Mouse (Mus musculus): ENCODE data around the gene Nrip3. TPM values are rescaled to one million over a fixed set of nuclear protein-coding genes. Genes with fewer than 3 reads are reported as not detected.

Gene Nrip3
- polyA plus RNA-seq, 1 experiment, result 0.48 TPM

DNA sequence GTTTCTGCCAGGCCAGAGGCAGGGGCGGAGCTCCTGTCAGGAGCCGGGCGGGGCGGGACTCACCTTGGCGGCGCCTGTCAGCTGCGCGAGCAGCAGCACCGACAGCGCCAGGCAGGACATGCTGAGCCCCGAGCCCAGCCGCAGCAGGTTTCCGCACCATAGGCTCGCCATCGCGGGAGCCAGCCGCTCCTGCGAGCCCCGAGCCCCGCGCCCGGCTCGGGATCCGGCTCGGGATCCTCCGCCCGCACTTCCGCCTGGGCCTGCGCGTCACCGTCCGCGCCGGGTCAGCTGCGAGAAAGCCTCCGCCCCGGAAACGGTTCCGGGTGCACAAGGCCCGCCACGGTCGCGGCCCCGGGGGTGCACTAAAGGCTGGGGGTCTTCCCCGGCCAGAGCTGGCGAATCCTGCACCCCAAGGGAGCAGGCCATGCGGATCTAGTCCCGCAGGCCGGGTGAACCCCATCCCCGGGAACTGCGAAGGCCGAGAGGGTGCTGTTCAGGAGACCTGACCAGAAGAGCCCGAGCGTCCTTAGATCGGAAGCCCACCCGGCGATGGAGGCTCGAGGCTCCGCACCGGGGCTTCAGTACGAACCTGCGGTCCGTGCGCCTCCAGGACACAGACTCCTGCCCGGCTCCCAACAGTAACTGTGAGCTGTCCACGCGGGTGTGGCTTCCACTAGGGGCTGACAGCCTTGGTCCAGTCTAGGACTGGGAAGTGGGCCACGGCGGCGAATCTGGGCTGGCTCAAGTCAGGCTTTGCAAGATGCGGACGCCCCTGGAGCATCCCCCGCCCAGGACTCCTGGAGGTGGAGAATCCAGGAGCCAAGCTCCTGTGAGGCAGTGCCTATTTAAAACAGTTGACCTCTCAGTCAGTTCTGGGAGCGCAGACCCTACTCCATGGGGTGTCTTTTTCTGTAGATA is 29.6 kb downstream of the Nrip3 start, which contains the start of gene Tmem9b:
Gene Tmem9b, minus strand, starts transcription at position 868 of the 918 bp plus-strand sequence.
- Histone ChIP-seq H3K27me3 (ENCODE audit: control insufficient read depth) (no peaks in the 10 kb centered on the region), H3K4me3 (replicated peaks) (peak within 1 kb of the TSS; percentile 79), H3K36me3 (ENCODE audit: control insufficient read depth) (peaks cover 22% of the 10 kb centered on the region), H3K9me3 (ENCODE audit: control insufficient read depth, low read length) (no peaks in the 10 kb centered on the region), H3K4me1 (ENCODE audit: control insufficient read depth) (peaks cover 57% of the 10 kb centered on the region)
- TF ChIP-seq GATA1 (IDR thresholded peaks at IDR 0.05; ENCODE audit: low read length), result no peak
- no peak for TF ChIP-seq TAL1 (IDR thresholded peaks at IDR 0.05; ENCODE audit: low read length)

GRCm38 (mm10) chr7:109751427-109752007 is 30.3 kb downstream of the Nrip3 start:
- peaks cover 58% of the 10 kb centered on the region for H3K4me1 ChIP-seq (ENCODE audit: control insufficient read depth)
- no peaks in the 10 kb centered on the region for H3K9me3 ChIP-seq (ENCODE audit: control insufficient read depth, low read length)
- peak overlapping the region; percentile 79 for H3K4me3 ChIP-seq (replicated peaks)
- peaks cover 29% of the 10 kb centered on the region for H3K36me3 ChIP-seq (ENCODE audit: control insufficient read depth)
- TF ChIP-seq TAL1 (IDR thresholded peaks at IDR 0.05; ENCODE audit: low read length) (no peak), GATA1 (IDR thresholded peaks at IDR 0.05; ENCODE audit: low read length) (no peak)
- H3K27me3 ChIP-seq (ENCODE audit: control insufficient read depth), result no peaks in the 10 kb centered on the region

- TF ChIP-seq GATA1 (IDR thresholded peaks at IDR 0.05; ENCODE audit: low read length) (no peak), TAL1 (IDR thresholded peaks at IDR 0.05; ENCODE audit: low read length) (no peak)
- Histone ChIP-seq H3K4me3 (replicated peaks) (no peak overlapping the region), H3K4me1 (ENCODE audit: control insufficient read depth) (peaks cover 30% of the 10 kb centered on the region), H3K27me3 (ENCODE audit: control insufficient read depth) (no peaks in the 10 kb centered on the region), H3K9me3 (ENCODE audit: control insufficient read depth, low read length) (no peaks in the 10 kb centered on the region), H3K36me3 (ENCODE audit: control insufficient read depth) (peaks cover 64% of the 10 kb centered on the region)
Observed at GRCm38 (mm10) chr7:109747747-109748146, 34.1 kb downstream of the Nrip3 start.

- peaks cover 90% of the 10 kb centered on the region for H3K36me3 ChIP-seq (ENCODE audit: control insufficient read depth)
- H3K9me3 ChIP-seq (ENCODE audit: control insufficient read depth, low read length), result no peaks in the 10 kb centered on the region
- H3K4me1 ChIP-seq (ENCODE audit: control insufficient read depth), result no peaks in the 10 kb centered on the region
- no peaks in the 10 kb centered on the region for H3K27me3 ChIP-seq (ENCODE audit: control insufficient read depth)
- no peak overlapping the region for H3K4me3 ChIP-seq (replicated peaks)
- no peak for TF ChIP-seq GATA1 (IDR thresholded peaks at IDR 0.05; ENCODE audit: low read length)
- no peak for TF ChIP-seq TAL1 (IDR thresholded peaks at IDR 0.05; ENCODE audit: low read length)
Observed at GRCm38 (mm10) chr7:109741703-109742102, 40.1 kb downstream of the Nrip3 start.

- Histone ChIP-seq H3K4me3 (replicated peaks) (no peak overlapping the region), H3K27me3 (ENCODE audit: control insufficient read depth) (no peaks in the 10 kb centered on the region), H3K9me3 (ENCODE audit: control insufficient read depth, low read length) (no peaks in the 10 kb centered on the region), H3K36me3 (ENCODE audit: control insufficient read depth) (peaks cover 90% of the 10 kb centered on the region), H3K4me1 (ENCODE audit: control insufficient read depth) (no peaks in the 10 kb centered on the region)
- no peak for TF ChIP-seq TAL1 (IDR thresholded peaks at IDR 0.05; ENCODE audit: low read length)
- TF ChIP-seq GATA1 (IDR thresholded peaks at IDR 0.05; ENCODE audit: low read length), result no peak
Observed at GRCm38 (mm10) chr7:109741060-109741459, 40.8 kb downstream of the Nrip3 start.

DNA sequence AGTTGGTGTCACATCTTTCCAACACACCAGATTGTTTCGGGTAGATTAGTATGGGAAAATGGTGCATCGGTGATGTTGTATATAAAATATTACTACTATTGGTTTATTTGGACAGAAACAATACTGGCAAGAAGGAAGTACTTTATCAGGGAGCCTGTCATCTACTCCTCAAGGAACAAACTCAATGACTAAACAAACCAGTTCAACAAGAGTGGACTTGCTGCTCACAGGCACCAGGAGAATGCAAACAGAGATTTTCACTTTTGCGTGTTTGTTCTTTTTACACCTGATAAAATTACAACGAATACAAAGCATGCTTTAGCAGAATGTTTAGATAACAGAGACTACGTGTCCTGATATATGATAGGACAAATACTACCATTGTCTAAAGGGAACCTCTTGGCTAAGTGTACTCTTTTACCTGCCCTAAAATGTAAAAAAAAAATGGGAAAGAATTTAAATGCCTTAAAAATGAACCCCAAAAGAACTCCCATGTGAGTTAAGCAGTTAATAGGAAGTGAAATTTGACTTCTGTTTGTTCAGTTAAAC is 41.9 kb downstream of the Nrip3 start:
- Histone ChIP-seq H3K27me3 (ENCODE audit: control insufficient read depth) (no peaks in the 10 kb centered on the region), H3K4me1 (ENCODE audit: control insufficient read depth) (no peaks in the 10 kb centered on the region), H3K4me3 (replicated peaks) (no peak overlapping the region), H3K9me3 (ENCODE audit: control insufficient read depth, low read length) (no peaks in the 10 kb centered on the region), H3K36me3 (ENCODE audit: control insufficient read depth) (peaks cover 90% of the 10 kb centered on the region)
- TF ChIP-seq TAL1 (IDR thresholded peaks at IDR 0.05; ENCODE audit: low read length) (no peak), GATA1 (IDR thresholded peaks at IDR 0.05; ENCODE audit: low read length) (no peak)

- Histone ChIP-seq H3K4me1 (ENCODE audit: control insufficient read depth) (no peaks in the 10 kb centered on the region), H3K27me3 (ENCODE audit: control insufficient read depth) (no peaks in the 10 kb centered on the region), H3K4me3 (replicated peaks) (no peak overlapping the region), H3K9me3 (ENCODE audit: control insufficient read depth, low read length) (no peaks in the 10 kb centered on the region), H3K36me3 (ENCODE audit: control insufficient read depth) (peaks cover 41% of the 10 kb centered on the region)
- no peak for TF ChIP-seq GATA1 (IDR thresholded peaks at IDR 0.05; ENCODE audit: low read length)
- TF ChIP-seq TAL1 (IDR thresholded peaks at IDR 0.05; ENCODE audit: low read length), result no peak
Observed at GRCm38 (mm10) chr7:109734806-109735205, 47.0 kb downstream of the Nrip3 start.

DNA sequence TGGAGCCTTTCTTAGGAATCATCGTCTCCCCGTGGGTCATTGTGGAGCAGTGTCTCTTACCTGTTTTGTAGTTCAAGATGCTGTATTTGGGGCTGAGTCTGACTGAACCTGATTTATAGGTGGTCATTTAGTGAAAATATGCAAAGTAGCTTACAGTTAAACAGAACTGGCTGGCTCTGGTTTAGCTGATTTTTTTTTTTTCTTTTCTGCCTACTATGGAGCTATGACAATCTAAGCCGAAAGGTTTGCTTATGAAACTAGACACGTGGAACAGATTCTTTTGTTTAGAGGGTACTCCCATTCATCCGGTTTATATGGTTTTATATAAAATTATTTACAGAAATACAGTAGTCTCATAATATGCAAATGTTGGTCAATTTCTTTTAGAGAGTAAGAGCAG is 50.2 kb downstream of the Nrip3 start, which contains the start of gene Ascl3:
Gene Ascl3, minus strand, starts transcription at position 101 of the 400 bp plus-strand sequence.
- Histone ChIP-seq H3K9me3 (ENCODE audit: control insufficient read depth, low read length) (no peaks in the 10 kb centered on the region), H3K36me3 (ENCODE audit: control insufficient read depth) (peaks cover 16% of the 10 kb centered on the region), H3K4me1 (ENCODE audit: control insufficient read depth) (no peaks in the 10 kb centered on the region), H3K4me3 (replicated peaks) (no peak within 1 kb of the TSS), H3K27me3 (ENCODE audit: control insufficient read depth) (no peaks in the 10 kb centered on the region)
- TF ChIP-seq GATA1 (IDR thresholded peaks at IDR 0.05; ENCODE audit: low read length) (no peak), TAL1 (IDR thresholded peaks at IDR 0.05; ENCODE audit: low read length) (no peak)

DNA sequence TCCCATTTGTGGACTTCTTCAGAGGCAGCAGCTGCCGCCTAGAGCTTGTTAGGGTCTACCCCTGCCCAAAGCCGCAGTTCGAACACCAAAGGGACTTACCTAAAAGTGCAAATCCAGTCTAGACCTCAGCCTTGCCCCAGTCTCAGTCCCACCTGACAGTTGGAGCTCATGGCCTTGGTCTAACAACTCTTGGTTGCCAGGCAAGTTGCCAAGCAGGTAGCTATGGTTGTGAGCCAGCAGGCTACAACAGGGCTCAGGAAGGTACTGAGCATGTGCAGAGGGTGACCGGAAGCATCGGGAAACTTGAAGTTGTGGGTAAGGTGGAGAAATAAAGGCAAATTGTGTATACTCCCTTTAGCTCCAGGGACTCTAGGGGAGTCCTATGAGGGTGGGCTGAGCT is 58.1 kb downstream of the Nrip3 start, which contains the start of gene BC051019:
Gene BC051019, minus strand, starts transcription at position 154 of the 400 bp plus-strand sequence.
- Histone ChIP-seq H3K27me3 (ENCODE audit: control insufficient read depth) (no peaks in the 10 kb centered on the region), H3K4me1 (ENCODE audit: control insufficient read depth) (no peaks in the 10 kb centered on the region), H3K9me3 (ENCODE audit: control insufficient read depth, low read length) (peaks cover 19% of the 10 kb centered on the region), H3K4me3 (replicated peaks) (no peak within 1 kb of the TSS), H3K36me3 (ENCODE audit: control insufficient read depth) (no peaks in the 10 kb centered on the region)
- TF ChIP-seq TAL1 (IDR thresholded peaks at IDR 0.05; ENCODE audit: low read length), result no peak
- TF ChIP-seq GATA1 (IDR thresholded peaks at IDR 0.05; ENCODE audit: low read length), result no peak

Data from erythroblast, embryonic 14.5 days (primary cell).